Mouse (Mus musculus): Measurements from ENCODE around the gene Olfr1420.

- TF ChIP-seq USF1 (IDR thresholded peaks at IDR 0.05; ENCODE audit: low read depth, low read length) (no peak), HCFC1 (IDR thresholded peaks at IDR 0.05; ENCODE audit: low read depth, low read length) (no peak), CTCF (conservative IDR thresholded peaks at IDR 0.05 in 1 of 2, IDR thresholded peaks at IDR 0.05 in 1 of 2; ENCODE audit: low read depth in 2 of 2, low read length in 2 of 2) (no peak), ZMIZ1 (IDR thresholded peaks at IDR 0.05; ENCODE audit: low read depth, low read length) (no peak), TBP (conservative IDR thresholded peaks at IDR 0.05; ENCODE audit: low read depth, low read length) (no peak), RAD21 (IDR thresholded peaks at IDR 0.05; ENCODE audit: low read depth, low read length) (no peak), GABPA (IDR thresholded peaks at IDR 0.05; ENCODE audit: insufficient replicate concordance, low read depth, low read length) (no peak)
Measured at GRCm38 (mm10) chr19:11856506-11856905, 29.9 kb upstream of the Olfr1420 start.

Data from CH12.LX (cell line).